Mouse (Mus musculus) natural killer cell, adult 2 months (primary cell): ENCODE data around the gene Aldh1a3.

Experiments used
- DNase-seq, 2 experiments: peaks; one replicate each; pipeline ENCODE4 v3.0.0; 2022; ENCODE audit warnings: low spot score in 2 of 2

Gene Aldh1a3

DNA sequence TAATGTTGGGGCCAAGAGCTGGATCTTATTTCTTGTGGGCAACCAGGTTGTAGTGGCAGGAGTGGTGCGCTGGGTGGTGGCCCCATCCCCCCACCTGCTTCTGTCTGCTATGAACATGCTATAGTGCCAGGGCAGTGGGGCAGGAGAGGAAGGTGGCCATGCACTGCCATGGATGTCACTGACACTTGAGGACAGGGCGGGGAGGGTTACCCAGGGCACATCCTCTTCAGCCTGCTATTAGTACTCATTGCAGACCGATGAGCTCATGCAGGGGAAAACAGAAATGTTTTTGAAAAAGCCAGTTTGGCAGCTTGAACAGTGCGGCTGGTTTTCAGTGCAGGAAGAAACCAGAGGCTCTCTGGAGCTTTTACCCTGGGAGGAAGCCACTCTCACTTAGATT, 10.5 kb downstream of the Aldh1a3 start:
- no peak for DNase-seq

DNA sequence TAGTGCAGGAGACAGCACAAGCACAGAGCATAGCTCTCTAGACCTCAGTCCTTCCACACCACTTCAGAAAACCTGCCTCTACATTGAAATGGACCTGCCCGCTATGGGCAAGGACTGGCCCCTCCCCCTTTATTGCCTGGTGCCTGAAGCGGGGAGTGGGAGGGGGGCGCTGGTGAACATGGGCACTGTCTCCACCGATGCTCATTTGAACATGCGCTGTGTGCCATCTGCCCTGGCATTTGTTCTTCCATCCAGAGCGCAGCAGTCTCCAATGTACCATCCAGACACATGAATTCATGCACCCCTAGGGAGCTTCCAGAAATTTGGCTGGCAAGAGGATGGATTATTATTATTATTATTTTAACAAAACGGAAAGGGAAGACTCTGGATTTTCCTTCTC, 14.2 kb downstream of the Aldh1a3 start:
- DNase-seq: no peak

- no peak for DNase-seq
These were observed 17.9 kb downstream of the Aldh1a3 start for GRCm38 (mm10) chr7:66409433-66409832.

DNA sequence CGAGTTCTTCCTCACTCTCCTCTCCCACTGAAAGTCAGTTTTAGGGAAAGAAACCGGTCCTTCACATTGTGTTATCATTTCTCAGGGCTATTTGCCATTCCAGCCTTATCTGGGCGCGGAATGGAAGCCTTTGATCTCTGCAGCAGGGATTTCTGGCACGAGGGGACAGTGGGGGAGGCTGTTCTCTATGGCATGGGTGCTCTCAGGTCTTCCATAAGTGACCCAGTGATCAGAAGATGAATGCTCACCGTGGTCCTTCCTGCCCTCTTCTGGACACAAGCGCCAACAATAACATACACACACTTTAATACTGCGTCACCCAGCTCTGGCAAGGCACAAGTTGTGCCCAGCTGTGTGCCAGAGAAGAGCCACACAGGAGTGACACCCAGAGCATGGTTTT, 20.3 kb downstream of the Aldh1a3 start:
- no peak for DNase-seq

- DNase-seq: no peak
These were observed 21.2 kb downstream of the Aldh1a3 start for GRCm38 (mm10) chr7:66405951-66406721.

GRCm38 (mm10) chr7:66405541-66405940, 21.8 kb downstream of the Aldh1a3 start:
- no peak for DNase-seq

DNA sequence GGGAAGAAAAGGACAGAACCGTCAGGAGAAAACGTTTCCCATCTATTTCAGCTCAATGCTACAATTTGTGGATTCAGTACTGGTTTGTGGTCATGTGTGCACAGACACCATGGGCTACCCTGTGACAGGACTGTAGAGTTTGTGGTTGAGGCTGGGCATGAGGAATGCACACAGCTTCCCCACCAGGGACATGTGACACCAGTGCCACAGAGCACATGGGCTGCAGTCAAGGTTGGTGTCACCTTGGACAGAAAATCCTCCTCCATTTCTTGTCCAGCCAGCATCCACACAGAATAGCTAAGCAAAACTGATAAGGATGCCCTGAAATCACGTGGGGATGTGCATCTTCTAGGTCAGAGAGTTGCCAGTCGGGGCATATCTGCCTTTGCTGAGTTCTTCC, 22.5 kb downstream of the Aldh1a3 start:
- DNase-seq: no peak

DNA sequence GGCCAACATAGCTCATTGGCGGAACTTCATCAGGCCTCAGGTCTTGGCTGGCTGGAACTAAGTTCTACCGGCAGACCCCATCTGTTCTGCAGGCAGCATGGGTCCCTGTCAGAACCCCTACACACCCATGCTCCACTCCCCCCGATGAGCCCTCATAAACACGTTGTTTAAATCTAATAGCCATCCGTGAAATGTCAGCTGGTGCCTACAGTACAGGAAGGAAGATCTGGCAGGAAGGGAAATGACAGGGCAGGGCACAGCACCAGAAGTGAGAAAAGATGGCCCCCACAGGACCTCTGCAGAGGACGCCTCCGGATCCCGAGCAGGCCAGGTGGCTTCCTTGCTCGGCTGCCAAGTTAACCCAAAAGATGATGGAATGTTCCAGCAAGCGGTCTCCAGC, 23.2 kb downstream of the Aldh1a3 start:
- no peak for DNase-seq

DNA sequence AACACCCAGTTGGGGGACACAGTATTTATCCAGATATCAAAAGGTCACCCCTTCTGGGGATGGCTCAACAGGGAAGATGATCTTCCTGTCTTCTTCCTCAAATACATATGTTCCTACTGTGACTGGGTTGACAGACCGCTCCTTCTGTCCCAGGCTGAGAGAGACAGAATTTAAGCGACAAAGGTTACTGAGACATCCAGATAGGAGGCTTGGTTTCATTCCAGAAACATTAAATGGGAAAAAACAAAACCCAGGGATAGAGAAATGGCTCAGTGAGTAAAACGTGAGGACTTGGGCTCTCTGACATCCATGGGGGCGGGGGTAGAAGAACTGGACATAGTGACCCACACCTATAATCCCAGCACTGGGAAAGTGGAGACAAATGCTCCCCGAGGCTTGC, 24.4 kb downstream of the Aldh1a3 start:
- no peak for DNase-seq

DNA sequence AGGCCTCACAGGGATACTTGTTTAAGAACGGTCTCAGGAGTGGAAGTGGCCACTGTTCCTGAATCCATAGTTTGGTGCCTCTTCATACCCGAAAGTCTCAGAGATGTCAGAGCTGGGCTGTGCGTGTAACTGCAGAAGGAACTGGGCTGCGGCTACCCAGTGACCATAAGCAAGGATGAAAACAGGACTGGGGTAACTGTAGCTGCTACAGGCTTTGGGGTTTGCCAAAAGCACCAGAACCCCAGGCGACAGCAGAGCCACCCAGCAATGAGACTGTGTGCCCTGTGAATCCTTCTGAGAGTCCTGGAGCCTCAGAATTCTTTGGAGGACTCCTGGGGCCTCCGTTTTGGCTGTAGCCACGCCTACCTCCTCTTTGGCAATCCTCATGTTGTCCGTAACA, 25.7 kb downstream of the Aldh1a3 start:
- no peak for DNase-seq

DNA sequence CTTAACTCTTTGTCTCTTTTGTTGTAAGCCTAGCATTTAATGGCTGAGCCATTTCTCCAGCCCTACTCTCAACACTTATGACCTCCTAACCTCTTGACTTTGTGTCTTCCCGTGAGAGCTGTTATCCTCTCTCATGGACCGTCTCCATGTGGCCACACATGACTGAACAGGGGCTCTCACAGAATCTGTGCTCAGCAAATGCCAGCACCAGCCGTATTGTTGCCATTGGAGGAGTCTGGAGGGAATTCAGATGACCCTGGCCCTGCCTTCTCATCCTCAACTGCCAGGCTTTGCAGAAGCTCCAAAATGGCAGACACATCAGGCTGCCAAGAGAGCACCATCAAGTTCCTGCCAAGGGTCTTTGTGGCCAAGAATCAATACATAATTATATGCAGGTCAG, 30.0 kb downstream of the Aldh1a3 start:
- no peak for DNase-seq

GRCm38 (mm10) chr7:66388621-66389532, 38.4 kb downstream of the Aldh1a3 start:
- DNase-seq: peak; percentile 56 to 62

DNA sequence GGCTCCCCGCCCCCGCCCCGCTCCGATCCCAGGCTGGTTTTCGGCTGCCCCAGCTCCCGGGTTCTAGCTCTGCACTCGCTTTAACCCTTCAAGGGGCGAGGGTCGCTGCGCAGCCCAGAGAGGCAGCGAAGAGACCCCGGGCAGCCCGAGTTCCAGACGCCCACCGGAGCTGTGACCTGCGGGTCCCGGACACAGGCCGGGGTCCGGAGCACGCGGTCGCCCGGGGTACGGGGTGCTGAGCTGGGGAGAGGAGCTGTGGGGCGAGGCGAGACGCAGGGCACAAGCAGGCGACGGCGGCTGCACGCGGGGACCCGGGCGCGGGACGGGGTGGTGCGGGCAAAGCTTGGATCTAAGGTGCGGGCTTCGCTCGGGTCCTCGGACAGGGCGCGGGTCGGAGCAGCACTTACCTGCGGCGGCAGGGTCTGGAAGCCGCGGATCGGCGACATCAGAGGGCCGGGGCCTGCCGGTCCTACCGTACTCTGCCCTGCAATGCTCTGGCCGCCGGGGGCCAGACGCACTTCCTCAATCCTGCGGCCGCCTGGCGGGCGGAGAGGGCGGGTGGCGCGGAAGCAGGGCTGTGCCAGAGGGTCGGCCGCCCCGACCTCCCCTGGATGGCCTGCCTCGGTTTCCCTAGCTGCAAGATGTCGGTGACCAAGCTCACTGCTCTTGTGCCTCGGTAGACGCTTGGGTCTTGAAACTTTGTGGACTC, 39.4 kb downstream of the Aldh1a3 start, which contains the start of gene Lrrk1:
Gene Lrrk1, minus strand, starts transcription at position 538 of the 709 bp plus-strand sequence.
- DNase-seq: peak; percentile 36 to 56

- DNase-seq: no peak
These were observed 39.9 kb downstream of the Aldh1a3 start for GRCm38 (mm10) chr7:66387419-66387812.

DNA sequence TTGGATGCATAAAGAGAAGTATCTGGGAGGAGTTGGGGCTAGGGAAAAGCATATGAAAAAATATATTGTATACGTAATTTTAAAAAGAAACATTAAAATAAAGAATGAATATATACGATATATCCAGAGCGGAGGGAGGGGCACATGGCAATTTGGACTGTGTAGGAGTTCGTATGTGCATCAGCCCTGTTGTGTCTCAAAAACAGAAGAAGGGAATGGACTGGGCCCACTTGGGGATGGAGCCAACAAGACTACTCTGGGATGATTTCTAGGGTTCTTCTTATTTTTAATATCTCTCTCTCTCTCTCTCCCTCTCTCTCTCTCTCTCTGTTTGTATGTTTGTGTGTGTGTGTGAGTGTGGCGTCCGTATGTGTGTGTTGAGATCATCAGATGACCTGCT, 40.9 kb downstream of the Aldh1a3 start:
- no peak for DNase-seq

DNA sequence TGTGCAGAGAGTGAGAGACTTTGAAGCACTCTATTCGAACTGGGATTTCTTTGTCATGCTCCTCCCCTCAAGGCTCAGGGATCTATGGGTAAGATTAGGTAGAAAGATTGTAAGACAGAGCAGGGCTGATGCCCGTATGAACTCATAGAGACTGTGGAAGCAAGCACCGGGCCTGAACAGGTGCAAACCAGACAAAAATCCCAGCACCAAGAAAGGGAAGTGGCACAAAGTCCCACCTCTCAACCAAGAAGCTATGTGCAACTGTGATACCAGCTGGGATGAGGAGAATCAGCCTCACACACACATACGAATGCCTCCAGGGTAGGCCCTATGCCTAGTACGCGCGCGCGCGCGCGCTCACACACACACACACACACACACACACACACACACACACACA, 41.5 kb downstream of the Aldh1a3 start:
- peak in 1 of 2 experiments; percentile 13 for DNase-seq

- no peak for DNase-seq
These were observed 42.4 kb downstream of the Aldh1a3 start for GRCm38 (mm10) chr7:66384891-66385290.

DNA sequence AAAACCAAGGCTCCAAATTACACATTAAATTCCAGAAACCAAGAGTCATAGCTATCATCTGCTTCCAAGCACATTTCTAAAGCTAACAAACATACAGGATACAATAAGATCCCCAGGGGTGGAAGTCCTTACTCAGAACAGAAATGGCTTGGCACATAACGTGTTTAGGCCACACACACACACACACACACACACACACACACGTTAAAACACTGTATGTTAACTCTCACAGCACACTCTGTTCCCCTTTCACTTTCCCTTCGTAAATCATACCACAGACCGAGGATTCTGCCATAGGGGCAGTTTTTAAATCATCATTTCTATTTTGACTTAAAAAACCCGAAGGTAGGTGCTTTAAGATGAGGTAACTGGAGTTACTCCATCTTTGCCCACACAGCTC, 43.1 kb downstream of the Aldh1a3 start:
- peak; percentile 42 to 54 for DNase-seq

GRCm38 (mm10) chr7:66376560-66376959, 50.8 kb downstream of the Aldh1a3 start:
- peak; percentile 20 to 46 for DNase-seq

- no peak for DNase-seq
These were observed 51.6 kb downstream of the Aldh1a3 start for GRCm38 (mm10) chr7:66375736-66376135.

GRCm38 (mm10) chr7:66373391-66373790, 53.9 kb downstream of the Aldh1a3 start:
- no peak for DNase-seq

DNA sequence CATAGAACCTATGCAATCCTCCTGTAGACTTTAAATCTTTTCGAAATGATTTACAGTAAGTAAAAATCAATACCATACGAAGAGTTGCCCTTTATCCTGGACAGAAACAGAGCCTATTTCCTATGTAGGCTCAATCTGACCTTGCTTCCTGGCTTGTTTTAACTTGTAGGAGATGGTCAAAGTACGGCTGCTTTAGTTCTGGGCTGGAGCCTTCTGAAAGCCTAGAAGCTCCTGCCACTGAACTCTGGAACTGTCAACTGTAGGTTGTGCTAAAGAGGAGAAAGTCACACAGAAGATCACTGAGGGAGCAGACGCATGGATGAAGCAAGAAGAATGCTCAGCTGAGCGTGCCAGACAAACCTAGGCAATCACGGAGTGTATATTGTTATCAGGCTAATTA, 56.3 kb downstream of the Aldh1a3 start:
- no peak for DNase-seq
